Mouse (Mus musculus) brown adipose tissue, adult 24 weeks (tissue): Measurements from ENCODE around the gene Txnrd2. TPM values are rescaled to one million over a fixed set of nuclear protein-coding genes. Genes with fewer than 3 reads are reported as not detected.

Experiments used
- polyA plus RNA-seq: library from polyadenylated mRNA; stranded (reverse); fragments of >200 nt; gene quantifications from 2 replicates; pipeline ENCODE4 v1.2.4, GENCODE M21; 2012; ENCODE audit not compliant: missing spikeins, insufficient read depth, insufficient read length

Txnrd2 gene
- polyA plus RNA-seq, 1 experiment: 77.6 TPM

Other genes starting within 250 kb of the Txnrd2 start
- not detected in 2 replicates for gene Ccdc188, start 208.5 kb upstream of the Txnrd2 start, polyA plus RNA-seq
- gene Zdhhc8, start 191.2 kb upstream of the Txnrd2 start, polyA plus RNA-seq: 4.9 and 5.1 TPM in 2 replicates
- gene Trmt2a, start 177.7 kb upstream of the Txnrd2 start, polyA plus RNA-seq: 18.1 and 23.3 TPM in 2 replicates
- 85.5 and 92.7 TPM in 2 replicates for gene Ranbp1, start 177.7 kb upstream of the Txnrd2 start, polyA plus RNA-seq
- gene Gm49776, start 168.1 kb upstream of the Txnrd2 start, polyA plus RNA-seq: not detected in 2 replicates
- gene Dgcr8, start 137.1 kb upstream of the Txnrd2 start, polyA plus RNA-seq: 4.8 and 4.9 TPM in 2 replicates
- 23.5 and 26.3 TPM in 2 replicates for gene Tango2, start 78.3 kb upstream of the Txnrd2 start, polyA plus RNA-seq
- gene Arvcf, start 78.2 kb upstream of the Txnrd2 start, polyA plus RNA-seq: 3.8 and 4.7 TPM in 2 replicates
- 452 and 497 TPM in 2 replicates for gene Comt, start 468 bp downstream of the Txnrd2 start, polyA plus RNA-seq
- gene Gnb1l, start 72.3 kb downstream of the Txnrd2 start, polyA plus RNA-seq: 4.3 and 6.1 TPM in 2 replicates
- gene Rtl10, start 72.5 kb downstream of the Txnrd2 start, polyA plus RNA-seq: not detected in 2 replicates
- gene Tbx1, start 164.3 kb downstream of the Txnrd2 start, polyA plus RNA-seq: not detected in 2 replicates
- 1.0 TPM in 1 of 2 replicates, not detected in the other for gene Gp1bb, start 196.0 kb downstream of the Txnrd2 start, polyA plus RNA-seq
- gene Gm49601, start 200.0 kb downstream of the Txnrd2 start, polyA plus RNA-seq: not detected in 2 replicates
- 3.3 and 7.1 TPM in 2 replicates for gene Sept5, start 203.6 kb downstream of the Txnrd2 start, polyA plus RNA-seq